28 mouse cellular contexts compared by ENCODE assay signal in genomic region chr10:88496864-88497564, GRCm38 (mm10). TPM values are rescaled to one million over a fixed set of nuclear protein-coding genes. Genes with fewer than 3 reads are reported as not detected.
DNase-seq lines count a peak whose midpoint lies in the region; ATAC-seq and TF ChIP-seq lines count a peak whose summit lies in the region.
"Had no signal": no experiment of that assay in that cellular context is flagged by ENCODE, and none has a peak within 500 bp of the region (broad histone marks: within the 10 kb centered on the region; RNA-seq: fewer than 3 reads in every experiment).

No protein-coding gene starts in this region.

- peak; percentile 71 for ATAC-seq in kidney, embryonic 15.5 days (replicated peaks; ENCODE audit: low FRiP score)
- peak; percentile 72 for ATAC-seq in intestine, embryonic 16.5 days
- peak; percentile 56 for ATAC-seq in limb, embryonic 14.5 days (ENCODE audit: low FRiP score, low read depth)
- ATAC-seq in hindbrain, embryonic 11.5 days (ENCODE audit: low FRiP score) = no peak
- ATAC-seq: forebrain, embryonic 16.5 days had no signal

- H3K9me3 ChIP-seq in kidney, embryonic 15.5 days (replicated peaks) = no peaks in the 10 kb centered on the region
- H3K9me3 ChIP-seq in intestine, embryonic 16.5 days (ENCODE audit: control insufficient read depth, low read length) = no peaks in the 10 kb centered on the region
- H3K9me3 ChIP-seq in limb, embryonic 14.5 days (ENCODE audit: control insufficient read depth, low read length) = no peaks in the 10 kb centered on the region
- H3K9me3 ChIP-seq in hindbrain, embryonic 11.5 days (ENCODE audit: control insufficient read depth, low read length) = no peaks in the 10 kb centered on the region
- H3K9me3 ChIP-seq: forebrain, embryonic 10.5 days; heart, embryonic 15.5 days; hindbrain, embryonic 15.5 days; liver, embryonic 15.5 days had no signal

- no peaks in the 10 kb centered on the region for H3K36me3 ChIP-seq in kidney, embryonic 15.5 days
- no peaks in the 10 kb centered on the region for H3K36me3 ChIP-seq in intestine, embryonic 16.5 days (ENCODE audit: control insufficient read depth, insufficient read depth, low read length)
- H3K36me3 ChIP-seq in limb, embryonic 14.5 days (ENCODE audit: control insufficient read depth, insufficient read depth, low read length) = no peaks in the 10 kb centered on the region
- H3K36me3 ChIP-seq in hindbrain, embryonic 11.5 days (ENCODE audit: control insufficient read depth, insufficient read depth, low read length) = no peaks in the 10 kb centered on the region
- H3K36me3 ChIP-seq: forebrain, embryonic 10.5 days; heart, embryonic 15.5 days; hindbrain, embryonic 15.5 days; liver, embryonic 15.5 days had no signal

- TF ChIP-seq POLR2A in limb, embryonic 14.5 days (IDR thresholded peaks at IDR 0.05; ENCODE audit: borderline replicate concordance, extremely low read depth, insufficient read depth, insufficient read length) = no peak

- no peak overlapping the region for H3K4me3 ChIP-seq in kidney, embryonic 15.5 days (replicated peaks)
- H3K4me3 ChIP-seq in intestine, embryonic 16.5 days (ENCODE audit: low read length) = 0 out of 2 replicates have a peak overlapping the region, but pooled peaks have one; percentile 5
- no peak overlapping the region for H3K4me3 ChIP-seq in limb, embryonic 14.5 days (replicated peaks; ENCODE audit: low read length)
- H3K4me3 ChIP-seq in hindbrain, embryonic 11.5 days (ENCODE audit: low read depth, low read length) = no peak overlapping the region
- H3K4me3 ChIP-seq: forebrain, embryonic 10.5 days; gastrocnemius, adult 2 months; heart, embryonic 15.5 days; hindbrain, embryonic 15.5 days; liver, embryonic 15.5 days had no signal

- peak overlapping the region; percentile 43 for H3K27ac ChIP-seq in kidney, embryonic 15.5 days
- H3K27ac ChIP-seq in intestine, embryonic 16.5 days (ENCODE audit: low read length) = peak overlapping the region; percentile 83
- H3K27ac ChIP-seq in limb, embryonic 14.5 days (replicated peaks; ENCODE audit: low read depth, low read length) = no peak overlapping the region
- H3K27ac ChIP-seq in hindbrain, embryonic 11.5 days (ENCODE audit: low read depth, low read length) = no peak overlapping the region
- H3K27ac ChIP-seq: forebrain, embryonic 10.5 days; gastrocnemius, adult 2 months; heart, embryonic 15.5 days; hindbrain, embryonic 15.5 days; liver, embryonic 15.5 days had no signal

- H3K9ac ChIP-seq in kidney, embryonic 15.5 days = no peak overlapping the region
- H3K9ac ChIP-seq in intestine, embryonic 16.5 days (ENCODE audit: low read depth, low read length) = peak overlapping the region; percentile 40; the same call in 1 of the 2 replicates
- H3K9ac ChIP-seq in limb, embryonic 14.5 days (ENCODE audit: low read depth, low read length, severe bottlenecking) = no peak overlapping the region
- no peak overlapping the region for H3K9ac ChIP-seq in hindbrain, embryonic 11.5 days (ENCODE audit: low read depth, low read length)
- H3K9ac ChIP-seq: heart, embryonic 15.5 days; hindbrain, embryonic 15.5 days; liver, embryonic 15.5 days had no signal

- no peaks in the 10 kb centered on the region for H3K27me3 ChIP-seq in kidney, embryonic 15.5 days
- no peaks in the 10 kb centered on the region for H3K27me3 ChIP-seq in intestine, embryonic 16.5 days (replicated peaks; ENCODE audit: control insufficient read depth, insufficient read depth, low read length)
- H3K27me3 ChIP-seq in limb, embryonic 14.5 days (ENCODE audit: control insufficient read depth, insufficient read depth, low read length) = no peaks in the 10 kb centered on the region
- no peaks in the 10 kb centered on the region for H3K27me3 ChIP-seq in hindbrain, embryonic 11.5 days (ENCODE audit: control insufficient read depth, insufficient read depth, low read length)
- H3K27me3 ChIP-seq: heart, embryonic 15.5 days; hindbrain, embryonic 15.5 days had no signal

- 0 out of 2 replicates have a peak overlapping the region, but pooled peaks have one; percentile 12 for H3K4me2 ChIP-seq in kidney, embryonic 15.5 days
- H3K4me2 ChIP-seq in intestine, embryonic 16.5 days (ENCODE audit: low read depth, low read length) = peak overlapping the region; percentile 7; the same call in 1 of the 2 replicates
- H3K4me2 ChIP-seq in limb, embryonic 14.5 days (replicated peaks; ENCODE audit: low read depth, low read length, severe bottlenecking) = 0 out of 2 replicates have a peak overlapping the region, but pooled peaks have one; percentile 5
- H3K4me2 ChIP-seq in hindbrain, embryonic 11.5 days (replicated peaks; ENCODE audit: low read depth, low read length) = no peak overlapping the region
- H3K4me2 ChIP-seq: heart, embryonic 15.5 days; hindbrain, embryonic 15.5 days; liver, embryonic 15.5 days had no signal

- no peak for DNase-seq in kidney, adult 11 months
- DNase-seq in forelimb bud, embryonic 11.5 days (ENCODE audit: low read depth, low spot score) = peak; percentile 40
- peak; percentile 32 for DNase-seq in limb, embryonic 14.5 days (ENCODE audit: low spot score)
- DNase-seq in hindbrain, embryonic 11.5 days (ENCODE audit: low spot score) = no peak
- no peak for DNase-seq in urinary bladder, postnatal 14 days (ENCODE audit: low spot score)
- DNase-seq: adrenal gland, postnatal 10 days; cerebellum, adult 2 months; gastrocnemius, adult 2 months; heart, postnatal 36 days; kidney, adult 9 months; layer of hippocampus, postnatal 36 days; liver; lung, postnatal 4 days; midbrain, embryonic 14.5 days; right cerebral cortex, postnatal 25 days; thymus, postnatal 36 days had no signal

- 29% methylated on average over 11 of the region's 11 CpGs for WGBS in kidney, embryonic 15.5 days
- WGBS in intestine, embryonic 16.5 days = 48% methylated on average over 11 of the region's 11 CpGs
- WGBS in limb, embryonic 14.5 days = 22% methylated on average over 11 of the region's 11 CpGs
- WGBS in hindbrain, embryonic 11.5 days = 73% methylated on average over 11 of the region's 11 CpGs

- peaks cover 52% of the 10 kb centered on the region for H3K4me1 ChIP-seq in kidney, embryonic 15.5 days
- H3K4me1 ChIP-seq in intestine, embryonic 16.5 days (ENCODE audit: control insufficient read depth, insufficient read depth, low read length) = peaks cover 29% of the 10 kb centered on the region
- H3K4me1 ChIP-seq in limb, embryonic 14.5 days (ENCODE audit: control insufficient read depth, insufficient read depth, low read length) = peaks cover 17% of the 10 kb centered on the region
- no peaks in the 10 kb centered on the region for H3K4me1 ChIP-seq in hindbrain, embryonic 11.5 days (replicated peaks; ENCODE audit: control insufficient read depth, insufficient read depth, low read length)
- H3K4me1 ChIP-seq: liver, embryonic 15.5 days had no signal

RNA-seq across cellular contexts. Expression of gene Chpt1, which starts 6.9 kb away (rescaled TPM):
- polyA plus RNA-seq in kidney, embryonic 15.5 days (2015; fragmentation: Nextera tagmentation; extraction: Ambion mirVana) = 42.5 and 55.4 TPM in 2 replicates
- polyA plus RNA-seq in intestine, embryonic 16.5 days (2015; fragmentation: Nextera tagmentation; extraction: Ambion mirVana) = 51.1 and 65.7 TPM in 2 replicates
- polyA plus RNA-seq in limb, embryonic 14.5 days (2012; rRNA removed) = 10.3 and 12.5 TPM in 2 replicates
- polyA plus RNA-seq in limb, embryonic 14.5 days (2014; fragmentation: Nextera tagmentation; extraction: Ambion mirVana) = 34.3 and 35.9 TPM in 2 replicates
- polyA plus RNA-seq in hindbrain, embryonic 11.5 days (2014; fragmentation: Nextera tagmentation; extraction: Ambion mirVana) = 14.1 and 19.1 TPM in 2 replicates

RNA-seq across cellular contexts. Expression of gene Sycp3, which starts 37.6 kb away (rescaled TPM):
- polyA plus RNA-seq in kidney, embryonic 15.5 days (2015; fragmentation: Nextera tagmentation; extraction: Ambion mirVana) = 0.23 and 0.24 TPM in 2 replicates
- polyA plus RNA-seq in intestine, embryonic 16.5 days (2015; fragmentation: Nextera tagmentation; extraction: Ambion mirVana) = 1.0 and 1.6 TPM in 2 replicates
- 0.10 TPM in 1 of 2 replicates, not detected in the other for polyA plus RNA-seq in limb, embryonic 14.5 days (2012; rRNA removed)
- polyA plus RNA-seq in limb, embryonic 14.5 days (2014; fragmentation: Nextera tagmentation; extraction: Ambion mirVana) = not detected in 2 replicates
- not detected in 2 replicates for polyA plus RNA-seq in hindbrain, embryonic 11.5 days (2014; fragmentation: Nextera tagmentation; extraction: Ambion mirVana)
- polyA plus RNA-seq: C2C12; forebrain, embryonic 16.5 days; lung, embryonic 16.5 days; neural tube, embryonic 11.5 days; spleen, adult 2 months; stomach, embryonic 14.5 days had no signal

Comparison
In these comparisons a context has a peak if more than half of its experiments do, and no peak if none do; other contexts are left out.
1. H3K27ac ChIP-seq: peak in kidney, embryonic 15.5 days (single experiment) and intestine, embryonic 16.5 days (single experiment); none in limb, embryonic 14.5 days (single experiment) and hindbrain, embryonic 11.5 days (single experiment).
2. DNase-seq: peak in forelimb bud, embryonic 11.5 days (single experiment) and limb, embryonic 14.5 days (single experiment); none in kidney, adult 11 months (single experiment), hindbrain, embryonic 11.5 days (single experiment) and urinary bladder, postnatal 14 days (single experiment).